Mouse (Mus musculus): ENCODE measurements at regions not wholly inside any gene's neighbourhood (a gene's known extent, or its start where the extent isn't known, plus 50 kb on each side); places are given as distances from the start of the nearest gene placed in this dataset.

DNA sequence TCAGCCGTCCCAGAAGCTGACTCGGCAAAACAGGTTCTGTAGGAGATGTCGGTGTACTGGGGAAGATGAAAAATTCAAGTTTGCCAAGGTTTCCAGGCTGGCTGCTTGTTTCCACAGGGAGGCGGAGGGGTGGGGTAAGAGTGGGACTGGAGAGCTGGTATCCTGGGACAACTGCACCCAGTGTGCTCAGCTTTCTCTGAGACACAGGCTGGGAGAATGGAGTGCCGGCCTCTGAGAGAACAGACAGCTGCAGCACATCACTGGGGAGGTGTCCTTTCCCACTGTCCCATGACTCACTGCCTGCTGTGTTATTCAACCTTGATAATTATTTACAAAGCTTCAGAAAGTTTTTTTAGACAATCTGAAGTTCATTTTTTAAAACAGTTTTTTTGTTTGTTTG lies 280.7 kb downstream of the Fam173b start:
- H3K4me1 ChIP-seq (ENCODE audit: control insufficient read depth in 1 of 2, insufficient read depth in 2 of 2, low read length in 2 of 2), result no peaks in the 10 kb centered on the region
- H3K27me3 ChIP-seq (ENCODE audit: control insufficient read depth in 1 of 2, insufficient read depth in 2 of 2, low read length in 2 of 2), result no peaks in the 10 kb centered on the region
- H3K9me3 ChIP-seq (replicated peaks; ENCODE audit: insufficient read depth, low read length), result no peaks in the 10 kb centered on the region
- H3K36me3 ChIP-seq (ENCODE audit: control insufficient read depth in 1 of 2, insufficient read depth in 2 of 2, low read length in 2 of 2), result no peaks in the 10 kb centered on the region
- no peak for DNase-seq (ENCODE audit: low read depth, low spot score)
- no peak overlapping the region for H3K4me3 ChIP-seq (ENCODE audit: control insufficient read depth in 1 of 2, insufficient read depth in 1 of 2, low read depth in 2 of 2, low read length in 2 of 2)
- H3K9ac ChIP-seq (ENCODE audit: control insufficient read depth, low read depth, low read length, poor library complexity, severe bottlenecking), result no peak overlapping the region
- TF ChIP-seq GATA1 (IDR thresholded peaks at IDR 0.05; ENCODE audit: low read depth, low read length) (no peak), ZNF384 (IDR thresholded peaks at IDR 0.05; ENCODE audit: low read depth, low read length) (no peak), SMC3 (IDR thresholded peaks at IDR 0.05; ENCODE audit: low read depth, low read length) (no peak), GABPA (IDR thresholded peaks at IDR 0.05; ENCODE audit: low read depth, low read length) (no peak), MXI1 (IDR thresholded peaks at IDR 0.05; ENCODE audit: low read depth, low read length) (no peak), RAD21 (IDR thresholded peaks at IDR 0.05; ENCODE audit: low read depth, low read length) (no peak), E2F4 (IDR thresholded peaks at IDR 0.05; ENCODE audit: borderline replicate concordance, low read depth, low read length) (no peak), ZKSCAN1 (IDR thresholded peaks at IDR 0.05; ENCODE audit: low read depth, low read length) (no peak)
- no peak overlapping the region for H3K27ac ChIP-seq (ENCODE audit: control insufficient read depth, low read depth, low read length)
- H3K79me2 ChIP-seq (ENCODE audit: control insufficient read depth, insufficient read depth, low read length, poor library complexity), result no peaks in the 10 kb centered on the region

DNA sequence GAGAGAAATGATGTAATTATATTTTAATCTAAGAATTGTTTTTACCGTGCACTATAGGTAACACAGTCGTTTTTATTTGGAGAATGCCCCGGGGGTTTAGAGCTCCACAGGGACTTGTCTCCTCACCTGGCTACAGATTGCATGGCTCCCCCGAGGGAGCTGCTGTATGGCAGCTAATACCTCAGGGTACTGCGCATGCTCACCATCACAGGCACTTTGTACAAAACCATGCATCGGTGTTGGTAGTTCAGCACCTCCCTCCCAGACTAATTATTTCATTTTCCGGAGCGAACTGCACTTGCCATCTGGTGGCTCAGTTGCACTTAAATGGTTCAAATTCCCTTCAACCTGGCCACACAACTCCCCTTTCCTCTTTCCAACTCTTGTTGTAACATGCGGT lies 281.9 kb downstream of the Fam173b start:
- Histone ChIP-seq H3K36me3 (ENCODE audit: control insufficient read depth in 1 of 2, insufficient read depth in 2 of 2, low read length in 2 of 2) (no peaks in the 10 kb centered on the region), H3K4me1 (ENCODE audit: control insufficient read depth in 1 of 2, insufficient read depth in 2 of 2, low read length in 2 of 2) (no peaks in the 10 kb centered on the region), H3K9me3 (replicated peaks; ENCODE audit: insufficient read depth, low read length) (no peaks in the 10 kb centered on the region), H3K4me3 (ENCODE audit: control insufficient read depth in 1 of 2, insufficient read depth in 1 of 2, low read depth in 2 of 2, low read length in 2 of 2) (no peak overlapping the region), H3K79me2 (ENCODE audit: control insufficient read depth, insufficient read depth, low read length, poor library complexity) (no peaks in the 10 kb centered on the region), H3K9ac (ENCODE audit: control insufficient read depth, low read depth, low read length, poor library complexity, severe bottlenecking) (no peak overlapping the region), H3K27ac (ENCODE audit: control insufficient read depth, low read depth, low read length) (no peak overlapping the region), H3K27me3 (ENCODE audit: control insufficient read depth in 1 of 2, insufficient read depth in 2 of 2, low read length in 2 of 2) (no peaks in the 10 kb centered on the region)
- TF ChIP-seq SIN3A (IDR thresholded peaks at IDR 0.05; ENCODE audit: low read length) (no peak), MYB (IDR thresholded peaks at IDR 0.05; ENCODE audit: low read depth, low read length) (no peak), E2F4 (IDR thresholded peaks at IDR 0.05; ENCODE audit: borderline replicate concordance, low read depth, low read length) (no peak), CHD1 (IDR thresholded peaks at IDR 0.05; ENCODE audit: low read depth, low read length) (no peak), ELF1 (IDR thresholded peaks at IDR 0.05; ENCODE audit: low read depth, low read length) (no peak), MEF2A (IDR thresholded peaks at IDR 0.05; ENCODE audit: extremely low read depth, insufficient replicate concordance, low read depth, low read length, poor library complexity, severe bottlenecking) (no peak), RAD21 (IDR thresholded peaks at IDR 0.05; ENCODE audit: low read depth, low read length) (no peak), GABPA (IDR thresholded peaks at IDR 0.05; ENCODE audit: low read depth, low read length) (no peak), ZKSCAN1 (IDR thresholded peaks at IDR 0.05; ENCODE audit: low read depth, low read length) (no peak), MYC (IDR thresholded peaks at IDR 0.05; ENCODE audit: low read depth, low read length) (no peak), ZC3H11A (IDR thresholded peaks at IDR 0.05; ENCODE audit: low read depth, low read length) (no peak), TBP (IDR thresholded peaks at IDR 0.05; ENCODE audit: low read depth, low read length) (no peak), UBTF (IDR thresholded peaks at IDR 0.05; ENCODE audit: borderline replicate concordance, insufficient read depth, low read depth, low read length) (no peak), NRF1 (IDR thresholded peaks at IDR 0.05; ENCODE audit: insufficient read depth, low read depth, low read length, poor library complexity, severe bottlenecking) (no peak), ZNF384 (IDR thresholded peaks at IDR 0.05; ENCODE audit: low read depth, low read length) (no peak), CHD2 (IDR thresholded peaks at IDR 0.05; ENCODE audit: low read length) (no peak), TCF12 (IDR thresholded peaks at IDR 0.05; ENCODE audit: low read depth, low read length) (no peak), GATA1 (IDR thresholded peaks at IDR 0.05; ENCODE audit: low read depth, low read length) (no peak), POLR2AphosphoS5 (IDR thresholded peaks at IDR 0.05; ENCODE audit: borderline replicate concordance, low read depth, low read length) (no peak), MAZ (IDR thresholded peaks at IDR 0.05; ENCODE audit: low read depth, low read length) (no peak)
- DNase-seq (ENCODE audit: low read depth, low spot score), result no peak
